Mouse (Mus musculus): Measurements from ENCODE around the gene Rpl10-ps3. TPM values are rescaled to one million over a fixed set of nuclear protein-coding genes. Genes with fewer than 3 reads are reported as not detected.

Gene Rpl10-ps3
- 100 to 1,000 TPM; 286 to 599 TPM for polyA plus RNA-seq (2017; shearing (Covaris generic))

DNA sequence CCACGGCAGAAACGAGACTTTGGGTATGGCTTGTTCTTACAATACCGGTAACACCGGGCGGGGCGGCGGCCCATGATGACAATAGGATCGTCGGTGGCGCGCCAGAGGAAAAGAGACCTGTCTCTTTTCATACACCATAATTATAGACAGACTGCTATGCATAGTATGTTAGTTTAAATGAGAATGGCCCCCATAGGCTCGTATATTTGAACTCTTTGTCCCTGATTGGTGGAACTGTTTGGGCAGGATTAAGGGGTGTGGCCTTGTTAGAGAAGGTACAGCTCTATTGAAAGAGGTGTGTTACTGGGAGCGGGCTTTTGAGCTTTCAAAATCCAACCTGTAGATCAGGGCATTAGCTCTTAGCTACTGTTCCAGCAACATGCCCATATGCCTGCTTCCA is at the start of gene Rpl10-ps3:
Gene Rpl10-ps3 (minus strand): TSS at position 101 of the 400 bp plus-strand sequence.
- ATAC-seq = no peak

DNA sequence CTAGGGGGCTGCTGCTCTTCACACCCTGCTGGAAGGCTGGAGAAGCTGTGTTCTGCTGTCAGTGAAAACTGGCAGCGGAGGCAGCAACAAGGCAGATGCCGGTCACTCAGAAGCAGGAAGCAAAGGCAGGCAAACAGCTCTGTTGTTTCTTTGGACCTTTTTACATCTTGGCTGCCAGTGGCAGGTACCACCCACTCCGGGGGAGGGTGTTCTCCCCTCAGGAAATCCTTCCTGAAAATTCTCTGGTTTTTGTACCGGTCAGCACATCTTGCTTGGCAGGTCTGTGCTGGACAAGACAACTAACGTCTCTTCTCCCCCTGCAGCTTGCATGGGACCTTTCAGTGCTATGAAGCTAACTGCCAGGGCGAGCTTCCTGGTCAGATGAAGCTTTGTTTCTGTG is 30.8 kb upstream of the Rpl10-ps3 start:
- ATAC-seq = no peak

DNA sequence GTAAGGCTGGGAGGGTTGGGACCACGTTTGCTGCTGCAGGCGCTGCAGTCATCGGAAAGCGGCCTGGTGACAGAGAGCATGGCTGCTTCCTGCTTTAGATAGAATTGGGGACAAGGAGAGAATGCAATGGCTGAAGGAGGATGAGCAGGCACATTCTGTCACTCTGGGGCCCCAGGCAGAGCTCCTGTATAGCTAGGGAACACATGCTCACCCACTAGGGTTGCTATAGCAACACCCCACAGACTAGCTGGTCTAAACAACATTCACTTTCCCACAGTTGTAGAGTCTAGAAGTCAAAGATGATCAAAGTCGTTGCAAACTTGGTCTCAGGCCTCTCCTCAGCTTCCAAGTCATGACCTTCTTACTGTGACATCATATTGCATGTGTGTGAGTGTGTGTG is 29.9 kb upstream of the Rpl10-ps3 start:
- ATAC-seq = no peak

DNA sequence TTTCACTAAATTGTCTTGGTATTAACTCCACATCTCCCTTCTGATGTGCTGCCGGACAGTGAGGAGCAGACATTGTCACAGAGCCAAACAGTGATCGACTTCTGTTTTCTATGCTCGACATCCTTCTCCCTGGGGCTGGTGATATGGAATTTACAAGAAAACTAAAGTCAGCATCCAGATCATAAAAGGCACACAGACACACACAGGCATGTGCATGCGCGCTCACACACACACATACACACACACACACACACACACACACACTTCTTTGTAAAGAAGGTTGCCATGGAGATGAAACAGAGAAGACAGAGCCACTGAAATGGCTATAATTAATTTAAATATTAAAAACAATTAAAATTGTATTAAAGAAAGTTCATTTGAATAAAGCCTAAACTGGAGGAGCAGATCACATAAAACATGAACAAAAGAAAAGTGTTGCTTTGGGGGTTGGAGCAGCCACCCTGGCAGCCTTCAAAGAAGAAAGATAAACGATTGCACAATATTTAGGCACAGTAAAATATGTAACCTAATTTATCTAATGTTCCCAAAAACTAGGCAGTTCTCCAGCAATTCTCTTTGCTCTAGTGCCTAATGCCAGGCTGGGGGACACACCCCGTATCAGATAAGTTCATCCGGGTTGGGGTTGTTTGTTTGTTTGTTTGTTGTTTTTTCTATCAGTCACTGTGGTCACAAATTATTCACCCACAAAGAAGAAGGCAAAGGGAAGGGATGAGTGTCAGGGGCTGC is 24.0 kb upstream of the Rpl10-ps3 start:
- ATAC-seq = no peak

DNA sequence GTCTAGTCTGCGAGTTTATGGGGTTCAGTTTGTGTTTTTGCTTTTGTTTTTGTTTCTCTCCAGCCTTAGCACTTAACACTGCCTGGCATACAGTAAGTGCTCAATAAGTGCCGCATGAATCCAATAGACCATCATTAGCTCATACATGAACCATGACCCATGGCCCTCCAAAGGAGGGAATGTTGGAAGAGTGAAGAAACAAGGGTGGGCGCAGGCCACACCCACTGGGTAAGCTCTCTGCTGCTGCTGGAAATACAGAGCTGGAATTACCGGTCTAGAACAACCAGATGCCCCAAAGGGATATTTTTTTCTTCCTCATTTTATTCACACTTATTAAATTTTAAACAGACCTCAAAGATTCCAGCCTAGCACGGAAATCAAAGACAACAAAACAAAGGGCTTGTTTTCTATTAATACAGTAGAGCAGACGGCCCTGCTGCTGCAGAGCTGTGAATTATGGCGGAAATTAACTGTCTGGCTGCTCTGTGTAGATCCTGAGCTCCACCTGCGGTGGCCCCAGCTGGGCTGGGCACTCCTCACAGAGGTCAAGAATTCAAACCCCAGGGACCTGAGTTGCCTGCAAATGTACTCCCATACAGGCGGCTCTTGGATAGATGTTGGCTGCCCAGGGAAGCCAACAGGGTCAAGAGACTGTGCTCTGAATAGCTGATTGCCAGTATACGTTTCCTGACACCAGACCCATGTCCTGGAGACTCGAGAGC is 20.5 kb upstream of the Rpl10-ps3 start:
- no peak for ATAC-seq

DNA sequence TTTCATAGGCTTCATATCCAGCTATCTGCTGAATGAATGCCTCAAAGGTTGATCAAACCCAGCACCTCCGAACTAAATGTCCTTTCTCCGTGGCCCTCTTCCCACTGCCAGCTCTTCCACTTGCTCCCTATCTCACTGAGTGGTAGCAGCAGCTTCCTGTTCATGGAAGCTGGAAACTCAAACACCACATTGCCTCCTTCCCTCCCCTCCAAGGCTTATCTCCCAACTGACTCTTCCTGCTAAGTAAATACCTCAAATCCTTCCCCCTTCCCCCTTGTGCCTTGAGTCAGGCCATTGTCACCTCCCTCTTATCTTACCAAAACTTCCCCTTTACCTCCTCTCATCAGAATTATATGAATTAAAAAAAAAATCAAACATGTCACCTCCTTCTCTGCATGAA is 19.2 kb upstream of the Rpl10-ps3 start:
- no peak for ATAC-seq

DNA sequence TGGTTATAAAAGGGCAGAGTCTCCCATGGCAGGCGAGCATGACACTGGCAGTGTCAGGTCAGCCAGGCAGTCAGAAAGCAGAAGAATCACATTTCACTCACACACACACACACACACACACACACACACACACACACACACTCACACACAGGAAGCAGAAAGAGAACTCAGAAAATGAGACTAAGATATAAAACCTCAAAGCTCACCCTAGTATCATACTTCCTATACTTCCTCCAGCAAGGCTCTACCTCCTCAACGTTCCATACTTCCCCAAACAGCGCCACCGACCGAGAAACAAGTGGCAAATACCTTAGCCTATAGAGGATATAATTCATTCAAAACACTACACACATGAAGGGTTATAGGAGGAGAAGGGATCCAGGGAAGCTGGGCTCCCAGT is 18.5 kb upstream of the Rpl10-ps3 start:
- ATAC-seq = no peak

DNA sequence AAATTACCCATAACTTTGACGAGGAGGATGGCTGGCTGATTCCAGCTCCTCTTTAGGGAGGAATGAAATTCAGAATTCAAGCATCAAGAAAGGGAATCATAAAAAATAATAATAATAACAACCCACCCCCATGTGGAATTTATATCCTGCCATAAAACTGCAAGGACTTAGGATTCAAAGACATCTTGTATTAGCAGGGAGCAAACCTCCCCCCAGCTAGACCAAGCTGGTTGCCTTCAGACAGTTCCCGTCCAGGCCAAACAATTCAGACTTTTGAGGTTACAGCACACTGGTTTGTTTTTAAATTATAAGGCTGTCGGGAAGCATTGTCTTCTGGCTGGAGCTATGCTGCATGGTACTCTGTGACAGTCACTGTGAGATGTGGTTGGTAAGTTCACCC is 17.8 kb upstream of the Rpl10-ps3 start:
- ATAC-seq = no peak

DNA sequence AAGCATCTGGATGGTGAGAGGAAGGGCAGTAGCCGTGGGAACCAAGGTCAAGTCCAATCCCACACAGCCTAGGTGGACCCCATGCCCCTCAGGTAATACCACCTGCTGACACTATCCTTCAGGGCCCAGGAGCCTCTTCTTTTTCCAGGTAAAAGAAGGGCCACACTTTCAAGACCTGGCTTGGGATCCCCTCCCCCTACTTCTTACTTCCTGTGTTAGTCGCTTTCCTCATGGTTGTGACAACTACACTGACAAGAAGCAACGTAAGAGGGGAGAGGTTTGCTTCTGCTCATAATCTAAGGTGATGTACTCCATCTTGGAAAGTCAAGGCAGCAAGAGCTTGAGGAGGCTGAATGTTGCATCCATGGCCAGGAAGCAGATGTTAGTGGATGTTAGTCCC is 15.6 kb upstream of the Rpl10-ps3 start:
- no peak for ATAC-seq

DNA sequence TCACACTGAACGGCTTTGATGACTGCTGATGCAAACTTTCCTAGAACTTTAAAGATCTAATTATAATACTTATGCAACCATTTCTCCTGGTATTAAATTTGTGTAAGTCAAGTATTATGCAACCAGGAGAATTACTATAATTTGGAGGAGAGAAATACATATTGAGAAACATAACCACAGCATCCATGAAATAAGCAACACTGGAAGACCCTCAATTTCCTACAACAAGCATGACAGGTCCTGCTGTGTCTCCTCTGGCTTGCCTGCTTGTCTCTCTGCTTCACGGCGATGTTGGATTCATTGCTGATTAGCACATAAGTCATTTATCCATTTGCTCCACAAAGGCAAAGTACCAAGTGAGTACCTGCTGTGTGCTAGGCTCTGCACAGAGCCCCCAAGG is 12.6 kb upstream of the Rpl10-ps3 start:
- ATAC-seq = no peak

DNA sequence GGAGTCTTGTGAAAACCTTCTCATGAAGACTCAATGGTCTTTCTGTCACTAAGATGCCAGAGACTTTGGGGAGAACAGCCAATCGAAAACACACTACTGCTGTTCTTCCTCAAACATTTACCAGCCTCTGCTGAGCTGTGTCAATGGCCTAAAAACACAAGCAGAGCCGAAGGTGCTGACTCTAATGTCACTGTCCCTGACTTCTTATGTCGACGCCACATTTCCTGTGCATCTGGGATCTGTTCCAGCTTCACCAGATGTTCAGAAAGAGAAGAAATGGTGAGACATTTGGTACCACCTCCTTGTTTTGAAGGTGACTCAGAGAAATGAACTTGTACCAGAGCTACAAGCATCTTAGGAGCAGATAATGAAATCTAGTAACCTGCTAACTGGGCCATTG is 7.0 kb upstream of the Rpl10-ps3 start:
- no peak for ATAC-seq

DNA sequence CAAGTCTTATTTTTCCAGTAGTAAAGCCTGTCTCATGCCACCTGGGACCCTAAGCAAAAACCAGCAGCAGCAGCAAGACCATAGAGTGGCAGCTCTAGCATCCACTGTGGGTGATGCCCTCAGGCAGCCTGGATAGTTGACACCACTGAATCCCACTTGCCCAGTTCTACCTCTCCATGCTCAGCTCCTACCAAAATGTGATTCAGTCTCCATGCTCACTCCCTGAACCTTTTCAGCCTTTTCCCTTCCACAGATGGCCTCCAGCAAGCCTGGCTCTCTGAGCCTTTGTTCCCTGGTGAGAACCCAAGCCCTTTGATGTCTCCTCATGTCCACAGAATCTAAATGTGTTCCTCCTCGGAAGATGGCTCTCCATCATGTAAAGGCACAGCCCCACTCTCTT is 5.8 kb upstream of the Rpl10-ps3 start:
- ATAC-seq = no peak

DNA sequence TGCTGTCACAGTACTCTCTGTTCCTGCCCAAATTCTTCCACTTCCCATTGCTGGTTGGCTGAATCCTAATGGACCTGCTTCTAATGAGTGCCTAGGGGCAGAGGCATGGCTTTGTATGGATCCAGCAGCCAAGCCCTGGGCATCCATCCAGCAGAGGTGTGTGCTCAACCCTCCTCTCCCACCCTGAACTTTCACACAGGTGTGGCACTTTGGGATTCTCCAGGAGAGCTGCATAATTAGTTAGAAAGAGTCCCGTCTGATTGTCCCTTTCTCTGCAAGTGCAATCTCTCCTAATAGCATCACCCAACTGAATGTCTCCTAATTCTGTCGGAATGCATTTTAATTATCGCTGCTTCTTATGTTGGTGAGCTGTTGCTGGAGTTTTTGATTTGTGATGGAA is 4.4 kb upstream of the Rpl10-ps3 start:
- ATAC-seq = no peak

DNA sequence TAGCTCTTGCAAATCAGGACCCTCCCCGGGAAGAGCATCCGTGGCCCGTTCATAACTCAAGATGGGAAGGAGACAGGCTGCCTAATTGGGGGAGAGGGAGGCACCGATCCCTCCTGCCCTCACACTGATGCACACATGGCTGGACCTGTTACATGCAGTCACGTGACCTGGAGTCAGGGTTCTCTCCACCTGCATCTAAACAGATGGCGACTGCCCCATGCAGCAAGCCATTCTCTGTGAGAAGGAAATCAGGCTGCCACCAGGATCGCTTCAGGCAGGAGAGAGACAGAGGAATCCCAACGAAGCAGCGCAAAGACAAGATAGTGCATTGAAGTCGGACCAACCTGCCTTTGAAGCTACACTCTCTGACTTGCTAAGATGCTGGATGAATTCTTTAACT is 3.5 kb upstream of the Rpl10-ps3 start:
- ATAC-seq = no peak

DNA sequence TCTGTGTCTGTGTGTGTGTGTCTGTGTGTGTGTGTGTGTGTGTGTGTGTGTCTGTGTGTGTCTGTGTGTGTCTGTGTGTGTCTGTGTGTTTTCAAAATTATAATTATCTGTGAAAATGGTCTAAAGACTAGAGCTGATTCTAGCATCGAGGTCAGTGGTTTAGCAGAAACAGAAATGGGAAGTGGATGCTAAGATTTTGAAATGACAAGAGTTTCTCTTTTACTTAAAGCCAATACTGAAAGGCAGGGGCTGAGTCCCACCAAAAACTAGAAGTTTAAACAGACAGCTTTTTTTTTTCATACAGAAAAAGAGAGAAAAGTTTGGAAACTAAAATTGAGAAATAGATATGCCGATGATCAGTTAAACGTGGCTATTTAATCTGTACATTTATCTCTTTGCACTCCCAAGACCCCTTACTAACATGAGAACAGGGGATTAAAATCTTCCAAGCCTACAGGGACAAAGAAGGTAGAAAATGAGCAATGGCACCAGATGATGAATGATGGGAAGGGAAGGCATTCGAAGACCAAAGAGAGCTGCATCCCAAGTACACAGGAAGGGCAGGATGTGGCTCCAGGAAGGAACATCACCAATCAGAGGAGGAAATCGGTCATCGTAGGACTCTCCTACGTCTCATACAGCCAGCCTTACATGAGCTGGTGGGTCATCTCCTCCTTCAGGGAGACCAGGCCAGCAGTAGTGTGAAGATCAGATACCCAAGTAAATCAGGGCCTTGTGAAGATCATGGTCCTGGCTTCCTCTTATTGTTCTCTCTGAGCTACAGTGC is 9.0 kb downstream of the Rpl10-ps3 start:
- ATAC-seq = no peak

DNA sequence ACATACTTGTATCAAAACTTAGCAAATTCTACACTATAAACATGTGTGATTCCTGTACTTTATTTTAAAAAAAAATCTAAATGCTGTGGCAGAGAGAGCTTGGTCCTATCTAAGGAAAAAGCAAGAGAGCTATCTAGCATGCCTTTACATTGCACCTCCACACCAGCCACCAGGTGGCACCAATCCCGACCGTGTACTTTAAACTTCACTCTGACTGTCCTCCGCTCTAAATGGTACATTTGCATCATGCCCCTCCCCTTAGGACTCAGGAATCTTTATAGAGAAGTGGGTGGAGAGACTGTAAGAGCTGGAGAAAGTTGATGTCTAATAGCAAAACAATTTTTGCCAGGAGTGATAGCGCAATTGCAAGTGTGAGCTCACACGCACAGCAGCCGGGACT is 11.4 kb downstream of the Rpl10-ps3 start:
- ATAC-seq = peak; percentile 59

DNA sequence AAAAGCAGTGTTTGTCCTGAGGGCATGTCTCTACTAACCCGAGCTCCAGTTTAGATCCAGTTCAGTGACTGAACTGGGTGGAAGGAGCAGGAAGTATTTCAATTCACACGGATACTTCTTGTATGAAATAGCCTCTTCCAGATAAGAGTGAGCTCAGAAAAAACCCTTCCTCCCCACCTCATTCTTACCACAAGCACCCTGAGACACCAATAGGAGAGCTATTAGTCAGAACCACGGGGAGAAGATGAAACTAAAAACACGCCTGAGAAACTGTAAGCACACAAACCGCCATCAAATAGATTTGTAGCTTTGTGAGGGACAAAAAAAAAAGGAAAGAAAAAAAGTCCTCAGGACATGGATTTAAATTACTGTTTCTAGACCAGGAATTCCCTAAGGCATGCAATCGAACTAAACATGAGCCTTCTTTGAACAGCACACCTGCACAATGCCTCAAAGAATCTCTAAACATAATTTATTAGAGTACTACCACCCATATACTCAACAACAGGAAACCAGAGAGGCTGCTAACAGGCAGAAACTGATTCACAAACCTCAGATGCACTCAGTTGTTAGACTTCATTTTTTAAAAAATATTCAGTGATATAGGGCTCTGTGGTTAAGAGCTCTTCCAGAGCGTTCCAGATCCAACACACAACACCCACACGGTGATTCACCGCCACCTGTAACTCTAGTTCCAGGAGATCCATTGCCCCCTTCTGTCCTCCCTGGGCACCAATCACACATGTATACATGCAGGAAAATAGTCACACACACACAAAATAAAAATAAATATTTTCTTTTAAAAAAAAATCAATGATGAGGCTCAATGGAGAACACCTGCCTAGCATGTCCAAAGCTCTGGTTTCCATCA is 20.2 kb downstream of the Rpl10-ps3 start:
- peak; percentile 93 for ATAC-seq

DNA sequence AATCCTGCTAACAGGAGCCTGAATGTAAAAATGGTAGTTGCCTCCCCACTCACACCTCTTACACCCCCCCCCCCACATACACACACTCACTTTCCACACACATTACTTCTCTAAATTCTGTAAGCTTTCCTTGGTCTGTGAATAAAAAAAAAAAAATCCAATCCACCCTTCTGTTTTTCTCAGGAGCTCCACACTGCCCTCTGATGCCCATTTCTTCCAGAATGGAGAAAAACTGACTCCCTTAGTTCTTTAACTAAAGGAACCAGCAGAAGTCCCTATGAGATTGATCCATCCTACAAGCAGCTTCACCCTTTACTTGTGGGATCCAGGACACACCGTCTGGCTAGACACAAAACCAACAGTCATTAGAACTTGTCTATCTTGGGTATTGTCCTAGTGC is 24.0 kb downstream of the Rpl10-ps3 start:
- no peak for ATAC-seq

DNA sequence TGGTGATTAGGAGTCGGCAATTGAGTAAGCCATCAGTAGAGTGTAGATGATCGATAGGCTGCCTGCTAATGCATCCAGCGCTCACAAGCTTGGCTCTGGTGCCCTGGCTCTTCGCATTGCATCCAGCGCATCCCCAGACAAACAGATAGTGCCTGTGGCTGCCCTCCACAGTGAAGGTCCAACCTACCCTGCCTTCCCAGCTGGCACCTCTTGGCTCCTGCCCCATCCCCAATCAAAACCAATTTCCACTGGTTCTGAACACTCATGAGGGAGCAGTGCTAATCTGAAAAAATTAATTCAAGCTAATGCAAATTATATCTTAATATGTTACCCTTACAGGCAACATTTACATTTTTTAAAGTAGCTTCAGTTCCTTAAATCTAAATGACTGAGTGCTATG is 25.3 kb downstream of the Rpl10-ps3 start:
- ATAC-seq = no peak

DNA sequence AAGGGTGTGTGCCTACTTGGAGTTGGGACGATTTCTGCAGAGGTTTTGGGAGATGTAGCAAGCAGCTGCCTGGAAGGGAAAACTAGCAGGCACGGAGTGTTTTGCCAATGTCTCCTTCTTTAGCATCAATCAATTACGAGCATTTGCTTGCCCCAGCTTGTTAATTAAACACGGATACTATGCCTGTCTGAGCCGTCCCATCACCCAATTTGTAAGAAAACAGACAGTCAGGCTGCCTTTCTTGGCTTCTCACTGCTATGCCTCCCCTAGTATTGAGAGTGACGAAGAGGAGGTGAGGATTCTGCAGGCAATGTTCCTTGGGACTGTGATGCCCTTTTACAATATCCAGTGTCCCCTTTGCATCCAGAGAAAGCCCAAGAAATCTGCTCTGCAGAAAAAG is 27.5 kb downstream of the Rpl10-ps3 start:
- ATAC-seq = no peak

DNA sequence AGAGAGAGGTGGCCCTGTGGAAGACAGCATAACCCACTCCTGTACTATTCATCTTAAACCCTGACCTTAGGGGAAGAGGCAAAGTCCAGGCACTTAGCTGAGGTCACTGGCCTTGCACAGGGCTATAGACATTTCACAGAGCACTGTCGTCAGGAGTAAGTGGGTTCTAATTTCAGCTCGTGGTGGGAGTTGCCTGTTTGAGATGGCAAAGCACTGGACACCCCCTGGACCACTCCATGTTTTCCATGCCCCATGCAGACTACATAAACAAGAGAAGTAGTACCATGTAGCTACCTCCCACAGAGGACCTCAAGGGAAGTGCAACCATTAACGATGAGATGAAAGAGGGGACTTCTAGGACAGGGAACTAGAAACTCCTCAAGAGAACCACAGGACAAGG is 29.1 kb downstream of the Rpl10-ps3 start:
- ATAC-seq = no peak

DNA sequence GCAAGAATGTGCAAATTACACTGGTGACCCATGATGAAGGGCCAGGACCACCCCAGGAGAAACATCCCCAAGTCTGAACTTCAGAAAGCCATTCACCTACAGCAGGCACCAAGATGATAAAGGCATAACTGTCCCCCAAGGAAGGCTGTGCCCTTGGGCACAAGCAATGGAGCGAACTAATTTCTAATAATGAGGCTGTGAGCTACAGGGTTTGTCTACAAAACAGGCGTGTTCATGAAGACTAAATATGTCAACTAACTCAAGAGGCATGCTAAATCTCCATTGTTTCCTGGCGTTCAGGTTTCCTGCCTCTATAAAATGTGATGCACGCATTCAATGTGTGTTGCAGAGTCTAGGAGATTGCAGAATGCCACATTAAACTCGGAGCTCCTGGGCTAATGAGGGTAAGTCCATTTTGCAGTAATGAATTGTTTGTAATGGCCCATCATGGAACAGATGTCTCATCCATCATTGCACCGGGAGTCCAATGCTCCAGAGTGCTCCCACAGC is 33.7 kb downstream of the Rpl10-ps3 start:
- ATAC-seq = no peak
